Mouse (Mus musculus) CH12.LX (cell line): ENCODE measurements around the gene Ncoa3. TPM values are rescaled to one million over a fixed set of nuclear protein-coding genes. Genes with fewer than 3 reads are reported as not detected.

Source experiments
- DNase-seq: peaks from one replicate; pipeline ENCODE4 v3.0.0-alpha.2; 2013; ENCODE audit errors: extremely low read depth
- H3K27ac ChIP-seq: 2 replicates; pipeline ENCODE4 v1.5.1; 2012; ENCODE audit warnings: low read depth, mild to moderate bottlenecking, control low read depth, moderate library complexity; ENCODE audit not compliant: insufficient read depth
- H3K27me3 ChIP-seq: replicated peaks from 2 replicates; pipeline ENCODE3; 2012; ENCODE audit warnings: inconsistent platforms
- H3K36me3 ChIP-seq, 2 experiments: replicated peaks in 1 of 2; 2 replicates each; pipeline versions ENCODE3 to v1.6.1; 2012; ENCODE audit warnings: inconsistent platforms in 1 of 2, low read length in 1 of 2, mild to moderate bottlenecking in 1 of 2, mixed read lengths in 1 of 2, moderate library complexity in 1 of 2; ENCODE audit not compliant: control insufficient read depth in 1 of 2, insufficient read depth in 1 of 2
- H3K4me1 ChIP-seq, 2 experiments: 2 replicates each; pipeline ENCODE4 v1.6.1; 2012; ENCODE audit warnings: inconsistent platforms in 1 of 2, moderate library complexity in 1 of 2; ENCODE audit not compliant: insufficient read depth in 2 of 2, control insufficient read depth in 1 of 2
- H3K4me2 ChIP-seq: 2 replicates; pipeline ENCODE4 v1.6.1; 2012; ENCODE audit warnings: low read depth, mild to moderate bottlenecking, control low read depth; ENCODE audit not compliant: poor library complexity, insufficient read depth, severe bottlenecking
- H3K4me3 ChIP-seq, 3 experiments: fragments of 150-350 bp in 1 of 3; sonication (generic) in 1 of 3; replicated peaks in 1 of 3; 2 replicates each; pipeline versions ENCODE3 to v1.5.1; 2011 to 2012; ENCODE audit warnings: low read depth in 2 of 3, low read length in 2 of 3, mild to moderate bottlenecking in 2 of 3, moderate library complexity in 2 of 3, control low read depth in 1 of 3, improper control_type of control experiment in 1 of 3, inconsistent platforms in 1 of 3, mixed read lengths in 1 of 3; ENCODE audit not compliant: poor library complexity in 1 of 3
- H3K79me2 ChIP-seq: replicated peaks from 2 replicates; pipeline ENCODE4 v1.6.1; 2012; ENCODE audit warnings: mild to moderate bottlenecking, moderate library complexity; ENCODE audit not compliant: control insufficient read depth, poor library complexity, insufficient read depth, severe bottlenecking; ENCODE audit errors: extremely low read depth
- H3K9ac ChIP-seq: 2 replicates; pipeline ENCODE4 v1.6.1; 2012; ENCODE audit warnings: low read depth, mild to moderate bottlenecking, control low read depth, moderate library complexity; ENCODE audit not compliant: insufficient read depth
- H3K9me3 ChIP-seq: replicated peaks from 2 replicates; pipeline ENCODE3; 2012; ENCODE audit warnings: low read length, inconsistent platforms, mixed read lengths
- BHLHE40 ChIP-seq: IDR thresholded peaks from 2 replicates; pipeline ENCODE4 v1.6.1; 2011; ENCODE audit warnings: mild to moderate bottlenecking, low read depth, low read length, improper control_type of control experiment
- CHD1 ChIP-seq: IDR thresholded peaks from 2 replicates; pipeline ENCODE4 v1.6.1; 2012; ENCODE audit warnings: low read depth, low read length, improper control_type of control experiment, inconsistent platforms
- CHD2 ChIP-seq: IDR thresholded peaks from 2 replicates; pipeline ENCODE4 v1.6.1; 2011; ENCODE audit warnings: low read length, improper control_type of control experiment
- CTCF ChIP-seq, 2 experiments: IDR thresholded peaks in 1 of 2; conservative IDR thresholded peaks in 1 of 2; 2 replicates each; pipeline ENCODE4 v1.5.1; 2011 to 2012; ENCODE audit warnings: low read depth in 2 of 2, low read length in 2 of 2, improper control_type of control experiment in 1 of 2, inconsistent platforms in 1 of 2, mild to moderate bottlenecking in 1 of 2, moderate library complexity in 1 of 2
- E2F4 ChIP-seq: IDR thresholded peaks from 2 replicates; pipeline ENCODE4 v1.6.1; 2011; ENCODE audit warnings: low read depth, low read length, improper control_type of control experiment; ENCODE audit not compliant: insufficient replicate concordance
- ELF1 ChIP-seq: IDR thresholded peaks from 2 replicates; pipeline ENCODE4 v1.6.1; 2014; ENCODE audit warnings: low read depth, mild to moderate bottlenecking, inconsistent platforms, low read length, improper control_type of control experiment
- EP300 ChIP-seq: IDR thresholded peaks from 2 replicates; pipeline ENCODE4 v1.6.1; 2011; ENCODE audit warnings: low read length, improper control_type of control experiment
- ETS1 ChIP-seq: conservative IDR thresholded peaks from 2 replicates; pipeline ENCODE4 v1.6.1; 2012; ENCODE audit warnings: low read depth, mild to moderate bottlenecking, inconsistent platforms, low read length, improper control_type of control experiment, moderate library complexity
- IRF4 ChIP-seq: IDR thresholded peaks from 2 replicates; pipeline ENCODE4 v1.6.1; 2014; ENCODE audit warnings: low read depth, mild to moderate bottlenecking, inconsistent platforms, low read length, improper control_type of control experiment
- JUND ChIP-seq: conservative IDR thresholded peaks from 2 replicates; pipeline ENCODE4 v1.6.1; 2011; ENCODE audit warnings: low read depth, low read length, improper control_type of control experiment
- KAT2A ChIP-seq: IDR thresholded peaks from 2 replicates; pipeline ENCODE4 v1.6.1; 2012; ENCODE audit warnings: low read length, improper control_type of control experiment, inconsistent platforms; ENCODE audit not compliant: insufficient replicate concordance
- MAFK ChIP-seq: IDR thresholded peaks from 2 replicates; pipeline ENCODE4 v1.6.1; 2011; ENCODE audit warnings: low read length, improper control_type of control experiment; ENCODE audit not compliant: insufficient replicate concordance
- MAX ChIP-seq: IDR thresholded peaks from 2 replicates; pipeline ENCODE4 v1.6.1; 2011; ENCODE audit warnings: low read length, improper control_type of control experiment
- MAZ ChIP-seq: IDR thresholded peaks from 2 replicates; pipeline ENCODE4 v1.6.1; 2012; ENCODE audit warnings: low read depth, mild to moderate bottlenecking, inconsistent platforms, low read length, improper control_type of control experiment, moderate library complexity
- MXI1 ChIP-seq: IDR thresholded peaks from 2 replicates; pipeline ENCODE4 v1.6.1; 2011; ENCODE audit warnings: mild to moderate bottlenecking, low read depth, low read length, improper control_type of control experiment
- MYC ChIP-seq: IDR thresholded peaks from 2 replicates; pipeline ENCODE4 v1.6.1; 2011; ENCODE audit warnings: low read depth, mild to moderate bottlenecking, improper control_type of control experiment, low read length
- NRF1 ChIP-seq: IDR thresholded peaks from 2 replicates; pipeline ENCODE4 v1.6.1; 2014; ENCODE audit warnings: low read depth, mild to moderate bottlenecking, inconsistent platforms, low read length, improper control_type of control experiment, moderate library complexity
- POLR2AphosphoS2 ChIP-seq: IDR thresholded peaks from 2 replicates; pipeline ENCODE4 v1.6.1; 2011; ENCODE audit warnings: low read depth, low read length, improper control_type of control experiment
- RCOR1 ChIP-seq: conservative IDR thresholded peaks from 2 replicates; pipeline ENCODE4 v1.6.1; 2012; ENCODE audit warnings: low read depth, mild to moderate bottlenecking, inconsistent platforms, low read length, improper control_type of control experiment
- SIN3A ChIP-seq: IDR thresholded peaks from 2 replicates; pipeline ENCODE4 v1.6.1; 2012; ENCODE audit warnings: low read length, improper control_type of control experiment, inconsistent platforms
- TBP ChIP-seq: conservative IDR thresholded peaks from 2 replicates; pipeline ENCODE4 v1.6.1; 2011; ENCODE audit warnings: low read depth, low read length, improper control_type of control experiment
- TCF12 ChIP-seq: IDR thresholded peaks from 2 replicates; pipeline ENCODE4 v1.6.1; 2014; ENCODE audit warnings: low read depth, mild to moderate bottlenecking, inconsistent platforms, low read length, improper control_type of control experiment
- USF1 ChIP-seq: IDR thresholded peaks from 2 replicates; pipeline ENCODE4 v1.6.1; 2014; ENCODE audit warnings: low read depth, mild to moderate bottlenecking, inconsistent platforms, low read length, improper control_type of control experiment
- ZKSCAN1 ChIP-seq: IDR thresholded peaks from 2 replicates; pipeline ENCODE4 v1.6.1; 2012; ENCODE audit warnings: low read depth, inconsistent platforms, low read length, improper control_type of control experiment, borderline replicate concordance
- ZMIZ1 ChIP-seq: IDR thresholded peaks from 2 replicates; pipeline ENCODE4 v1.6.1; 2012; ENCODE audit warnings: low read depth, mild to moderate bottlenecking, inconsistent platforms, low read length, improper control_type of control experiment
- ZNF384 ChIP-seq: IDR thresholded peaks from 2 replicates; pipeline ENCODE4 v1.6.1; 2012; ENCODE audit warnings: low read depth, low read length, improper control_type of control experiment, inconsistent platforms
- dilution Hi-C: fragments of 300-500 bp; cut with MboI; formaldehyde crosslinking; loops from 2 replicates; pipeline ENCODE4 v1.14.3; 2020; ENCODE audit warnings: low sequenced_read_pairs; ENCODE audit not compliant: extremely low pct_unique_long_range_greater_than_20kb, extremely low pct_ligation_motif_present
- in situ Hi-C: fragments of 300-500 bp; cut with MboI; formaldehyde crosslinking; loops from 3 replicates; pipeline ENCODE4 v1.14.3; 2019; ENCODE audit warnings: low sequenced_read_pairs, low pct_ligation_motif_present, low pct_unique_long_range_greater_than_20kb, mixed read lengths
- polyA plus RNA-seq: library from polyadenylated mRNA; unstranded; fragments of >175 nt; gene quantifications from 2 replicates; pipeline ENCODE4 v1.2.1, GENCODE M21; 2012; ENCODE audit warnings: low read depth; ENCODE audit not compliant: insufficient read length
- total RNA-seq, 2 experiments: library from RNA; depleted of rRNA; stranded (reverse); fragments of 300-350 nt in 1 of 2; fragments of >200 nt in 1 of 2; gene quantifications; 2 replicates each; pipeline ENCODE4 v1.2.3; 2012 to 2014

Gene Ncoa3
- total and polyA plus RNA-seq, 3 experiments: 13.4 to 21.9 (median 17.1) TPM

DNA sequence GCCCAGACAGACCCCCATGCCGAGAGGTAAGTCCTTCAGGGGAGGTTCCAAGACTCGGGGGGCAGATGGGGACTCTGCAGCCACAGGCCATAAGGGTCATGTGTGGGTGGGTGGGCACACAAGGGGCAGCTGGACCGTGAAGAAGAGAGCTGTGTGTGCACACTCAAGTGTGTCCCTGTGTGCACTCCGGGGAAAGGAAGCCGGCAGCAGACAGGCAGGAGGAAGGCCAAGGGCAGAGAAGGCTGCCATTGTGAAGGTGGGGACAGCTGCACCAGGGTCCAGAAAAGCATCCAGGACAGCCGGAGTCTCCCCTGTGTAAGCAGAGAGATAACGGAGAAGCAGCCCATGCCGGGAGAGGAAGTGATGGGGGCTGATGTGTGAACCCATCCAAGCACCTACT is 118.3 kb downstream of the Ncoa3 start:
- no peak overlapping the region for H3K9ac ChIP-seq
- H3K36me3 ChIP-seq: no peaks in the 10 kb centered on the region
- no peak overlapping the region for H3K4me2 ChIP-seq
- no peaks in the 10 kb centered on the region for H3K9me3 ChIP-seq
- H3K4me3 ChIP-seq: no peak overlapping the region
- peaks cover 19% of the 10 kb centered on the region for H3K27me3 ChIP-seq
- no peak overlapping the region for H3K27ac ChIP-seq
- in situ Hi-C loops (no loop called here), dilution Hi-C loops (no loop called here)
- H3K79me2 ChIP-seq: no peaks in the 10 kb centered on the region
- no peak for DNase-seq
- TF ChIP-seq MAZ (no peak), MXI1 (no peak), RCOR1 (no peak), KAT2A (no peak), E2F4 (no peak), POLR2AphosphoS2 (no peak), ZNF384 (no peak), ZMIZ1 (no peak)
- H3K4me1 ChIP-seq: peaks cover 0 to 1% of the 10 kb centered on the region in 2 experiments; a peak in 2 of 4 replicates

DNA sequence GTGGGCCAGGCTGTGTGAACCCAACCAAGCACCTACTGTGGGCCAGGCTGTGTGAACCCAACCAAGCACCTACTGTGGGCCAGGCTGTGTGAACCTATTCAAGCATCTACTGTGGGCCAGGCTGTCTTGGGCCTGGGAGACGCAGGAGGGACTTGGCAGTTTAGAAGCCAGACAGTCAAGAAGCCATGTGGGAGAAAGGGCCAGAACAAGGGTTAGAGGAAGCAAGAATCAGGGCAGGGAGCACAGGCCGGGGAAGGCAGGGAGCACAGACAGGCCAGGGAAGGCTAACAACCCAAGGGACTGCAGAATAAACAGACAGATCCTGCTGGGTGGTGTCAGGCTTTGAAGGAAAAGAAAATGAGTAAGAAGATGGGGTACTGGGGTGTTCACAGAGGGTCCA is 118.8 kb downstream of the Ncoa3 start:
- in situ Hi-C loops (no loop called here), dilution Hi-C loops (no loop called here)
- H3K4me1 ChIP-seq: peaks cover 2 to 6% of the 10 kb centered on the region in 2 experiments; a peak in 3 of 4 replicates
- H3K9ac ChIP-seq: no peak overlapping the region
- TF ChIP-seq BHLHE40 (no peak), EP300 (no peak), USF1 (no peak), ETS1 (no peak), MAFK (no peak), CTCF (conservative IDR thresholded peaks at IDR 0.05 in 1 of 2, IDR thresholded peaks at IDR 0.05 in 1 of 2; ENCODE audit: low read depth in 2 of 2, low read length in 2 of 2) (no peak), CHD2 (no peak), MAX (no peak), TCF12 (no peak), ELF1 (no peak), JUND (no peak), IRF4 (no peak), TBP (no peak), NRF1 (no peak), POLR2AphosphoS2 (no peak), CHD1 (no peak), ZKSCAN1 (no peak), SIN3A (no peak), MYC (no peak)
- H3K27ac ChIP-seq: no peak overlapping the region
- no peak overlapping the region for H3K4me2 ChIP-seq
- H3K36me3 ChIP-seq: no peaks in the 10 kb centered on the region
- no peak overlapping the region for H3K4me3 ChIP-seq
- H3K79me2 ChIP-seq: no peaks in the 10 kb centered on the region
- DNase-seq: no peak
- no peaks in the 10 kb centered on the region for H3K9me3 ChIP-seq
- peaks cover 16% of the 10 kb centered on the region for H3K27me3 ChIP-seq
